Mouse (Mus musculus): ENCODE measurements at regions not wholly inside any gene's neighbourhood (a gene's known extent, or its start where the extent isn't known, plus 50 kb on each side); places are given as distances from the start of the nearest gene placed in this dataset.

DNA sequence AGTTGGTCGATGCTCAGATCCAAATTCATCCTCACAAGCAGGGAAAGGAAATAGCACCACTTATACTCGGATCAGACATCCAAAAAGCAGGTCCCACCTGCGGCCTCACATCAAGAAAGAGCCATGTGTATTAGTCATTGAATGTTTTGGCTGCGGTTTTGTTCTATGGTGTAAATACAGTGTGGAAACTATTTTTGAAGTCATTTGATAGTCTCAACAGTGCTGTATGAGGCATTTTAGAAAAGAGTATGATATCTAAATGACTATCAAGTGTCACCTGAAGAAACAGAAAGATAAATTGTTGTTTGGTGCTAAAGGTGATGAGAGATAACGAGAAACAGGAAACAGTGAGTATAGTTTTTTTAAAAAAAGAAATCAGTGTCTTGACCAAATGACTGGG, 74.7 kb downstream of the Cep44 start:
- no peak for DNase-seq

DNA sequence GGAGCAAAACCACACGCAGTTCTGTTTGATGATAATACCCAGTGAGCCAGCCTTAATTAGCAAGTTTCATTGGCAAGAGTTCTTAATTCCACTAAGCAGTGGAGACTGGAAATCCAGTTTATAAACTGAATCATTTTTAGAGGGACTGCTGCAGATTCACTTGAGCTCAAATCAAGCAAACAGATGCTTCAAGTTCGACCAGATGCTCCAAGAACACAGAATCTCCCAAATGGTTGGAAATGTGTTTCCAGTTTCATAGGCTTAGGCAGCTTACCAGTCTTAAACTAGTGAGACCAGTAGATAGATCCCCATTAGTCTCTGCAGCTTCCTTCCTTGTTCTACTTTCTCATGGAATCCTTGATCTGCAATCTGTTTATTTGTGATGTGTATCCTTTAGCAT, 75.7 kb downstream of the Cep44 start:
- no peak for DNase-seq

DNA sequence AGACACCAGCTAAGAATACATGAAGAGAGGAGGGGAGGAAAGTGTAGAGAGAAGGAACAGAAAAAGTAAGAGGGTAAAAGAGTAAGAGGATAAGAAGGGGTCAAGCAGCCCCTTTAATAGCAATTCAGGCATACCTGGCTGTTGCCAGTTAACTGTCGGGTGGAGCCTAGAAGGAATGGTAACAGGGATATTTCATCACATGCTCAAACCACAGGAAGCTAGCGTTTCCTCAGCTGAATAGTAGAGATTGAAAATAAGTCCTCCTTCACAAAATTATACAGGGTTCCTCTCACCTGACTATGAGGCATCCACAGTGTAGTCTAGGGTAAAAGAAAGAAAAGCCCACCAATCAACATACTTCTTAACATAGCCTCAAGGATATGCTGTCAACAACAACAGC, 76.5 kb downstream of the Cep44 start:
- DNase-seq, result no peak

DNA sequence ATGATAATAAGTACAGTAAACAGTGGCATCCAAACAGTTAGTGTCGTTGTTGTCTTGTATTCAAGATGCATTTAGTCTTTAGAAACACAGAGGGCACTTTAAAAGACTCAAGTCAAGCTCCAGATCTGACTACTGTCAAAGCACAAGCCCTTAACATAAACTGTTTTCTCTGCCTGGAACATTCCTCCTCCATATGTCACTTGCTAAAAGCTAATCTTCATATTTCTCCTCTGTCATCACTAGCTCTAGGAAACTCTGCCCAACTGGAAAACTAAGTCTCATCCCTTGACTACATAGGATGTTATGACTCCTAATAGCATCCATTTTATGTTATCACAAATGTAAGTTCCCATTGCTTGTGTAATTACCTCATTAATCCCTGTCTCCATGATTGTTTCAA, 85.8 kb downstream of the Cep44 start:
- DNase-seq, result no peak

DNA sequence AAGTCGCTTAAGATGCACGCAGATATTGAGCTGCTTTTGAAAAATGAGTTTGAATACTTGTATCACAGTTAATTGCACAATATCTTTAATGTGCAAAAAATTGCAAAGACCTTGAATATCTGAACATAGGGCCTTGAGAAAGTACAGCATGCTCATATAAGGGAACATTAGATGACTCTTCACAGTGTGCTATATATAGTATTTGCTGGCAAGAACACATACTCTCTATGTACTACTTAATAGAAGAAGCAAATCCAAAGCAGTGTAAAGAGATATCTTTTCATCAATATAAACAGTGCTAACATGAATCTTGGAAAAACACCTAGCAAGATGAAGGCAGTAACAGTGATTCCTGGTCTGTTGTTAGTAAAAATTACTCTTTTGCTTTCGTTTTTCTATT, 99.9 kb downstream of the Cep44 start:
- no peak for DNase-seq

DNA sequence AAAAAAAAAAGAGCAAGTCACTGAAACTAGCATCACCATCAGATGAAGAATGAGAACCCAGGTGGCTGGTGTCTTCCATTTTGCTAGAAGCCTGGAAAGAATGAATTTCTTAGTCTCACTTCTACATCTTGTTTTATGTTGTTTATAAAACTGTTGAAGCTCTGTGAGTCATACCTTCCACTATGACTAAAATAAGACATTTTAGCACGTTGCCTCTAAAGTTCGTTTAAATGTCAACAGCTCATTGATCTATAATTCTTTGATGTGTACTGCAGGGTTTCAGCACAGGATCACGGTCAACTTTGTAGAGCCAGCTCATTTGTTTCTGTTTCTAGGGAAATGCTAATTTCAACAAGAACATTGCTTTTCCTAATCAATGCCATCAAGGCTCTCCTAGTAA, 107.2 kb downstream of the Cep44 start:
- DNase-seq, result peak; percentile 6

DNA sequence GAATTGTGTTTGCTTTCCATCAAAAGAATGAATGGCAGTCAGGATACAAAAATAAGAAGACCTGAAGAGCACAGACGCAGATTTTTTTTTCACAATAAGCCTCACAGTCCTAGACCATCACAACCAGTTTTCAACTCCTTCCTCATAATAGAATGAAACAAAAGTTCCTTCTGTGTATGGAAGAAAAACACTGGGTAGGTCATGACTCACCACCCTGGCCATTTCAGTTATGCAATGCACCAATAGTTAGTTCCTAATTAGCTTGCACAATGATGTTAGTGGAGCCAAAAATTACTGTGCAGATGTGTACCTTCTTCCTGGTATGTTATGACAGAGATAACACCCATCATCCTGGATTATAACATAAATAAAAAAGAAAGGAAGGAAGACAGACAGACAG, 111.4 kb downstream of the Cep44 start:
- DNase-seq, result peak; percentile 19

DNA sequence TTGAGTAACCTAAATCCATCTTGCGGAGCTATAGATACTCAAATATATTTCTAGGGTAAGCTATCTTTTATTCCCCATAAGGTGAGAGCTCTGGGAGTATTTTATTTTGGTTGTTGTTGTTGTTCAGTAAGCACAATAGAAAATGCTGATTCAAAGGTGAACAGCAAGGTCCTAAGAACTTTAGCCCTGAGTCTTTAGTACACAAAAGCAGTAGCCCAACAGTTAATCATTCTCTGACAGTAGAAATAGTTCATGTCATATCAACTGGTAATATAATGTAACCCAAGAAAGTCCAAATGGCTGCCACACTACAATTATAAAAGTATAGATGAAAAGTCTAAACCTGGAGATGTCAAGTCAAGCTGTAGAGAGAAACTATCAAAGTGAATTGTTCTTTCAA, 116.0 kb downstream of the Cep44 start:
- DNase-seq, result no peak

DNA sequence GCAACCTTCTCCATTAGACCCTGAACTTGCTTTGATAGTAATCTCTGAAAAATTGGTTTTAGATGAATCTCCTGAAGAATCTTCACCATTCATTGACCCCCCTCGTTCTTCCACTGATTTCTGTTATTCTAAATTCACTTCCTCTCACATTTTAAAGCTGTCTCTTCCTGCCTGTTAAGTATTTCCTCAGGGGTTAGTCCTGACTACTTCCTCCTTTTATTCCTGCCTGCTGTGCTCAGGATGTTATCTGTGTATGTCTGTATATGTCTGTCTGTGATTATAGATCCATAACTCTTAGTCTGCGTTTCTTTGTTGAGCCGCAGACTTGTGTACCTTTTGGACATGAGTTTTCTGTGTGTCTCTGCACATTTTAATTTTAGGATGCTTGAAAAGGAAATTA, 117.6 kb downstream of the Hpgd start:
- DNase-seq, result no peak

DNA sequence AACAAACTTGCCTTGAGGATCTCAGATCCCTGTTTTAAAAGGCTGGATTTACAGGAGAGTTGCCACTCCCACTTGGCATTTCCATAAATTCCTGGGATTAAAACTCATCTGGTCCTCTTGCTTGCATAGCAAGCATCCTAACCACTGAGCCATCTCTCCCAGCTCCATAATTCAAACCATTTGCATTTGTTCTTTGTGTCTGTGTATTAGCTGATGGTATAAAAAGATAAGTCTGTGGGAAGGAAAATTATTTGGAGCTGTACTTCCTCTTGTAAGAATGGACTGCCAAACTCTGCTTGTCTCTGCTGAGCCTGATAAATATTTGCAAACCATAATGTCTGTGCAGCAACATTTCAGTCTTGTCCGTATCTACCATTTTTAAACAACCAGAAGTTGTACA, 116.0 kb downstream of the Hpgd start:
- DNase-seq, result no peak

DNA sequence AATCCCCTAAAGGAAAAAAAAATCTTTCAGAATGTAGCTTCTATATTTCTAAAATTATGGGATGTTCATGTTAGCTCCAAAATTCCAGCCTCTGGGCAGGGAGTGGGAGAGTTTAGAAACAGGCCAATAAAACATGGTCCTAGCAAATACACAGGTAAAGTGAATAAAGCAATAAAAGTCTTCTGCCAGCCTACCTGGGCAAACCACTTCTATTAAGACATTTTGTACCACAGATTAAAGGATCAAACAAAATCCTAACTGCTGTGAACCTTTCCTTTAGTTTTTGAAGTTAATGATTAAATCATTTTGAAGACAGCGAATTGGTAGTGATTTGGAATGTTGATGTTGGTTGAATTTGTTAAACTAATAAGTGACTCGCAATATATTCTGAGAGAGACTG, 112.9 kb downstream of the Hpgd start:
- DNase-seq, result no peak

DNA sequence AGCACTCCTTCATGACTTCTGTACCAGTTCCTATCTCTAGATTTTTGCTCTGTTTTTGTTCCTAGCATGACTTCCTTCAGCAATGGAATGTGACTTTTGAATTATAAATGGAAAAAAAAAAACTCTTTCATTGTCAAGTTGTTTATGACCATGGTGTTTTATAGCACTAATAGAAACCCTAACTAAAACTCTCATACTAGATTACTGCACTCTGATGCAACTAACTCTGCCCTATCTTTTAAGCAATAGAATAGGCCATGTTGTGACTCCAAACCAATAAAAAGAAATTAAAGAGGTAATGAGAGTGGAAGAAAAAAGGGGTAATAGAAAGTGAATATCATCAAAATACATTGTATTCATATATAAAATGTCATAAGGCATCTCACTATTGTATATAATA, 111.9 kb downstream of the Hpgd start:
- no peak for DNase-seq

DNA sequence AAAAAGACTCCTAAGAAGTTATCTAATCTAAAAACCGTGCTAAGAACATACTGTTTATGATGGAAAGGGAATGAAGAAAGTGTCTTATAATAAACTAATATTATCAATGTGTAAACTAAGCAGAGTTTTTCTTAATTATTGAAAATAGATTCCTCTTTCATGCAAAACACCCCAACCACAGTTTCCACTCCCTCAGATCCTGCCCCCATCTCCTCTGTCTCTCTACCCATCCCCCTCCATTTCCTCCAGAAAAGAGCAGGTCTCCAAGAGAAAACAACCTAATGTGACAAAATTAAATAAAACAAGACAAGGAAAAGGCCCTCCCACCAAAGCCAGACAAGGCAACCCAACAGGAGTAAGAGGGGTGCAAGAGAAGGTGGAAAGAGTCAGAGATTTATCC, 103.2 kb downstream of the Hpgd start:
- DNase-seq, result no peak

DNA sequence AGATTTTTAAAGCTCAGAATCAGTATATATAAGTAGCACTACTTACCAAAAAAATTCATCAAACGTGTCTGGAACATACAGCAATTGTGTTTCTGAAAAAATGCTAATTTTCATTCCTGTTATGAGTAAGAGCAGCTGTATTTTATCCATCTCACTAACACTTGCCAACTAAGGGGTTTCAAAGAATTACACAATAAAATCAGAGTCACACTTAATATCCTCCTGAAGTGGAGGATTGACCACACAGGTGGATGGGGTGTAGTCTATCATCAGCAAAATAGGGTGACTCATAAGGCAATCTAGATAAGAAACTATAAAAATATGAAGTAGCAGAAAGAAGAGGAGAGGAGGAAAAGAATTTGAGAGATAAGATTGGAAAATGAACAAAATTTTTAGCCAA, 102.0 kb downstream of the Hpgd start:
- no peak for DNase-seq

DNA sequence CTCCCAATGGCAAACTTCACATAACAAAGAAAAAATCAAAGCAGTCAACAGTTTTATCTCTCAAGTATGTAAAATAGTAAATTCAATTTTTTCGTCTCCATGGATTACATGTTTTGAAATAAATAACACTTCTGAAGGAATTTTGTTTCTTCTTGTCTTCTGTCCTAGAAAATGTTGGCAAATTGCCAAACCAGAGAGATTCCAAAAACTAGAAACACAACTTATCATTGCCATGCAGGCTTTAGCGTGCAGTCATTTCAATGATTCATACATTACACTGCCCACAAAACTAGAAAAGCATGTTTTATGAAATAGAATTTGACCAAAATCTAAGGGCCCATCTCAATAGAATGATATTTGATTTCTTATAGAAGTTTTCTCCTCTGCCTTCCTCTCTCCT, 98.2 kb downstream of the Hpgd start:
- DNase-seq, result no peak

DNA sequence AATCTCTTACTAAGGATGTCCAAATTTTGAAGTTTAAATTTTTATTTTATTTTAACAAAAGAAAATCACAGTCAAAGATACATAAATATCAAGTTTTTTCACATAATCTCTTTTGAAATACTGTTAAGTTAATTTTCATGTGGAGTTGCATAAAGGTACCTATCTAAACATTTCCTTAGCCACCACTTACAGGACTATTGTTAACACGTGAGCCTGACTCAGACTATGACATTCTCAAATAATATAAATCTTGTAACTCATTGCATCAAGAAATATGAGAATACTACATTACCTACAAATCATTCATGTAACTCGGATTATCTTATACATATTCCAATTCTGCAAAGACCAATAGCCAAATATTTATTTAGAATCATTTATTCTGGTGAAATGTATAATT, 97.8 kb downstream of the Hpgd start:
- no peak for DNase-seq
